Comparison of ENCODE assay signal across 27 mouse cellular contexts in the genomic region with DNA sequence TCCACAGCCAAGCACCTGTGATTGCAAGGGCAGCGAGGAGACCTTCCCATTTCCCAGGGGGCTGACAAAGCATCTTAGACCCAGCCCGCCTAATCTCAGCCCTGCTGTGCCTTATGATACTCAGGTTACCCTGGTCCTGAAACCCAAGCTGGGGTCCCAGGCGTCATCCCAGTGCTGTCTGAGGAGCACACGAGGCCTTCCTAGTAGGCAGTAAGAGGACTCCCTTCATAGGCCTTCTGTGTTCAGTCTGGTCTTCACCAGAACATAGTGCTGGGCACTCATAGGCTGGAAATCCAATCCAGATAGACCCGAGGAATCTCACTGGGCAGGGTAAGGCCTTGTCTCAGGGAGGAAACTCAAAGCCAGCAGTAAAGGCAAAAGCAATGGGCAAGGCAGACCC. TPM values are rescaled to one million over a fixed set of nuclear protein-coding genes. Genes with fewer than 3 reads are reported as not detected.
DNase-seq lines count a peak whose midpoint lies in the region; ATAC-seq lines count a peak whose summit lies in the region.
"Had no signal": no experiment of that assay in that cellular context is flagged by ENCODE, and none has a peak within 500 bp of the region (broad histone marks: within the 10 kb centered on the region; RNA-seq: fewer than 3 reads in every experiment).

No protein-coding gene starts in this region.

- peaks cover 10% of the 10 kb centered on the region; the same call in 1 of the 2 replicates for H3K4me1 ChIP-seq in forebrain, embryonic 11.5 days (replicated peaks; ENCODE audit: control insufficient read depth, insufficient read depth, low read length)
- peaks cover 5% of the 10 kb centered on the region; the same call in 1 of the 2 replicates for H3K4me1 ChIP-seq in forebrain, embryonic 16.5 days (replicated peaks; ENCODE audit: control insufficient read depth, insufficient read depth, low read length)
- H3K4me1 ChIP-seq in kidney, embryonic 14.5 days (ENCODE audit: control insufficient read depth, insufficient read depth, low read length) = peaks cover 8% of the 10 kb centered on the region; the same call in 1 of the 2 replicates

- H3K27me3 ChIP-seq in forebrain, embryonic 11.5 days (ENCODE audit: control insufficient read depth, insufficient read depth, low read length) = no peaks in the 10 kb centered on the region
- no peaks in the 10 kb centered on the region for H3K27me3 ChIP-seq in forebrain, embryonic 16.5 days (replicated peaks; ENCODE audit: control insufficient read depth, insufficient read depth, low read length)
- no peaks in the 10 kb centered on the region for H3K27me3 ChIP-seq in kidney, embryonic 14.5 days (ENCODE audit: control insufficient read depth, insufficient read depth, low read length)
- H3K27me3 ChIP-seq: embryonic facial prominence, embryonic 15.5 days; limb, embryonic 12.5 days; liver, embryonic 13.5 days; Patski had no signal

- H3K36me3 ChIP-seq in forebrain, embryonic 11.5 days (ENCODE audit: control insufficient read depth, insufficient read depth, low read length) = no peaks in the 10 kb centered on the region
- H3K36me3 ChIP-seq in forebrain, embryonic 16.5 days (ENCODE audit: control insufficient read depth, insufficient read depth) = no peaks in the 10 kb centered on the region
- H3K36me3 ChIP-seq in kidney, embryonic 14.5 days (ENCODE audit: control insufficient read depth, insufficient read depth, low read length) = no peaks in the 10 kb centered on the region
- H3K36me3 ChIP-seq: embryonic facial prominence, embryonic 15.5 days; hindbrain, embryonic 12.5 days; limb, embryonic 12.5 days had no signal

- H3K9me3 ChIP-seq in forebrain, embryonic 11.5 days (ENCODE audit: control insufficient read depth, low read length) = no peaks in the 10 kb centered on the region
- no peaks in the 10 kb centered on the region for H3K9me3 ChIP-seq in forebrain, embryonic 16.5 days (ENCODE audit: control insufficient read depth, low read length)
- H3K9me3 ChIP-seq in kidney, embryonic 14.5 days (ENCODE audit: control insufficient read depth, low read length) = no peaks in the 10 kb centered on the region
- H3K9me3 ChIP-seq: embryonic facial prominence, embryonic 15.5 days; G1E; hindbrain, embryonic 12.5 days; limb, embryonic 12.5 days; liver, embryonic 13.5 days had no signal

- H3K4me3 ChIP-seq in forebrain, embryonic 11.5 days (ENCODE audit: low read depth, low read length) = no peak overlapping the region
- no peak overlapping the region for H3K4me3 ChIP-seq in forebrain, embryonic 16.5 days (replicated peaks; ENCODE audit: low read length)
- H3K4me3 ChIP-seq in kidney, embryonic 14.5 days (ENCODE audit: low read length) = no peak overlapping the region
- H3K4me3 ChIP-seq: embryonic facial prominence, embryonic 15.5 days; gastrocnemius, adult 2 months; hindbrain, embryonic 12.5 days; layer of hippocampus, adult 2 months; limb, embryonic 12.5 days; liver, embryonic 13.5 days had no signal

- no peak for ATAC-seq in forebrain, embryonic 11.5 days (replicated peaks; ENCODE audit: low FRiP score)
- no peak for ATAC-seq in forebrain, embryonic 16.5 days
- 0 out of 2 replicates have a peak, but pooled peaks have one; percentile 25 for ATAC-seq in kidney, embryonic 14.5 days (ENCODE audit: low FRiP score, low TSS enrichment)
- ATAC-seq in monocyte, adult 5-6 weeks (replicated peaks; ENCODE audit: insufficient number of reproducible peaks, low FRiP score, low TSS enrichment, poor library complexity, severe bottlenecking) = no peak
- ATAC-seq: inflammation-experienced regulatory T-cells, adult 6 months; Patski had no signal

- no peak overlapping the region; the same call in 1 of the 2 replicates for H3K9ac ChIP-seq in forebrain, embryonic 11.5 days (ENCODE audit: low read length)
- H3K9ac ChIP-seq in forebrain, embryonic 16.5 days (replicated peaks; ENCODE audit: low read depth, low read length) = no peak overlapping the region
- H3K9ac ChIP-seq in kidney, embryonic 14.5 days (ENCODE audit: low read depth, low read length) = no peak overlapping the region
- H3K9ac ChIP-seq: embryonic facial prominence, embryonic 15.5 days; limb, embryonic 12.5 days; liver, embryonic 13.5 days had no signal

- 56% methylated on average over 5 of the region's 5 CpGs for WGBS in forebrain, embryonic 11.5 days
- 70% methylated on average over 5 of the region's 5 CpGs for WGBS in forebrain, embryonic 16.5 days
- WGBS in kidney, embryonic 14.5 days = 62% methylated on average over 5 of the region's 5 CpGs

- H3K27ac ChIP-seq in forebrain, embryonic 11.5 days (ENCODE audit: low read depth, low read length) = no peak overlapping the region
- no peak overlapping the region for H3K27ac ChIP-seq in forebrain, embryonic 16.5 days (ENCODE audit: low read length)
- no peak overlapping the region for H3K27ac ChIP-seq in kidney, embryonic 14.5 days (ENCODE audit: low read depth, low read length)
- H3K27ac ChIP-seq: gastrocnemius, adult 2 months; liver, embryonic 13.5 days had no signal

- H3K4me2 ChIP-seq in forebrain, embryonic 11.5 days (ENCODE audit: low read depth, low read length, severe bottlenecking) = no peak overlapping the region
- no peak overlapping the region for H3K4me2 ChIP-seq in forebrain, embryonic 16.5 days (ENCODE audit: low read length)
- H3K4me2 ChIP-seq in kidney, embryonic 14.5 days (replicated peaks; ENCODE audit: low read depth, low read length) = no peak overlapping the region
- H3K4me2 ChIP-seq: embryonic facial prominence, embryonic 15.5 days; heart, embryonic 11.5 days; hindbrain, embryonic 12.5 days; limb, embryonic 12.5 days; liver, embryonic 13.5 days had no signal

- peak; percentile 35 for DNase-seq in forebrain, embryonic 11.5 days (ENCODE audit: low spot score)
- no peak for DNase-seq in kidney, adult 18-20 months
- peak; percentile 1 for DNase-seq in urinary bladder, postnatal 10 days (ENCODE audit: low spot score)
- DNase-seq in urinary bladder, postnatal 14 days (ENCODE audit: low spot score) = no peak
- DNase-seq: cerebellum, adult 11-12 months; cerebellum, postnatal 10 days; gastrocnemius, adult 2 months; kidney, adult 2 months; kidney, postnatal 14 days; liver, embryonic 13.5 days; lung, adult 2 months; lung, postnatal 14 days; midbrain, embryonic 14.5 days; right cerebral cortex, adult 18-20 months; right cerebral cortex, postnatal 4 days; thymus, postnatal 25 days had no signal

RNA-seq across cellular contexts. Expression of gene Gnb1l, which starts 14.7 kb away (rescaled TPM):
- 14.9 and 17.7 TPM in 2 replicates for polyA plus RNA-seq in forebrain, embryonic 11.5 days (2014; fragmentation: Nextera tagmentation; extraction: Ambion mirVana)
- polyA plus RNA-seq in forebrain, embryonic 16.5 days (2015; fragmentation: Nextera tagmentation; extraction: Ambion mirVana) = 14.1 and 14.6 TPM in 2 replicates
- 16.3 and 18.0 TPM in 2 replicates for polyA plus RNA-seq in kidney, embryonic 14.5 days (2014; fragmentation: Nextera tagmentation; extraction: Ambion mirVana)
- total RNA-seq in monocyte, adult 5-6 weeks (2017) = 0.85 to 1.4 TPM (median 1.2 TPM) in 3 replicates

RNA-seq across cellular contexts. Expression of gene Rtl10, which starts 14.9 kb away (rescaled TPM):
- 2.6 and 3.8 TPM in 2 replicates for polyA plus RNA-seq in forebrain, embryonic 11.5 days (2014; fragmentation: Nextera tagmentation; extraction: Ambion mirVana)
- 2.4 and 3.4 TPM in 2 replicates for polyA plus RNA-seq in forebrain, embryonic 16.5 days (2015; fragmentation: Nextera tagmentation; extraction: Ambion mirVana)
- 1.9 and 3.0 TPM in 2 replicates for polyA plus RNA-seq in kidney, embryonic 14.5 days (2014; fragmentation: Nextera tagmentation; extraction: Ambion mirVana)
- total RNA-seq in monocyte, adult 5-6 weeks (2017) = 2.0 TPM in 1 of 3 replicates, not detected in the others

RNA-seq across cellular contexts. Expression of gene Comt, which starts 57.2 kb away (rescaled TPM):
- polyA plus RNA-seq in forebrain, embryonic 11.5 days (2014; fragmentation: Nextera tagmentation; extraction: Ambion mirVana) = 53.6 and 55.2 TPM in 2 replicates
- 88.8 and 98.1 TPM in 2 replicates for polyA plus RNA-seq in forebrain, embryonic 16.5 days (2015; fragmentation: Nextera tagmentation; extraction: Ambion mirVana)
- 78.7 and 89.0 TPM in 2 replicates for polyA plus RNA-seq in kidney, embryonic 14.5 days (2014; fragmentation: Nextera tagmentation; extraction: Ambion mirVana)
- 11.3 to 19.0 TPM (median 15.8 TPM) in 3 replicates for total RNA-seq in monocyte, adult 5-6 weeks (2017)

RNA-seq across cellular contexts. Expression of gene Txnrd2, which starts 57.7 kb away (rescaled TPM):
- polyA plus RNA-seq in forebrain, embryonic 11.5 days (2014; fragmentation: Nextera tagmentation; extraction: Ambion mirVana) = 24.8 and 26.7 TPM in 2 replicates
- polyA plus RNA-seq in forebrain, embryonic 16.5 days (2015; fragmentation: Nextera tagmentation; extraction: Ambion mirVana) = 24.0 and 27.8 TPM in 2 replicates
- 21.9 and 23.6 TPM in 2 replicates for polyA plus RNA-seq in kidney, embryonic 14.5 days (2014; fragmentation: Nextera tagmentation; extraction: Ambion mirVana)
- 9.3 to 21.9 TPM (median 18.1 TPM) in 3 replicates for total RNA-seq in monocyte, adult 5-6 weeks (2017)

Comparison
In these comparisons a context has a peak if more than half of its experiments do, and no peak if none do; other contexts are left out.
1. DNase-seq: peak in forebrain, embryonic 11.5 days (single experiment) and urinary bladder, postnatal 10 days (single experiment); none in kidney, adult 18-20 months (single experiment) and urinary bladder, postnatal 14 days (single experiment).